Mouse (Mus musculus) ES-Bruce4 (cell line): Measurements from ENCODE around the gene Selplg. TPM values are rescaled to one million over a fixed set of nuclear protein-coding genes. Genes with fewer than 3 reads are reported as not detected.

Experiments
- H3K27ac ChIP-seq: 2 replicates; pipeline ENCODE4 v1.5.1; 2012; ENCODE audit warnings: low read length, inconsistent platforms; ENCODE audit not compliant: insufficient read depth
- H3K27me3 ChIP-seq: 2 replicates; pipeline ENCODE4 v1.6.1; 2012; ENCODE audit warnings: mild to moderate bottlenecking, low read length, inconsistent platforms; ENCODE audit not compliant: control insufficient read depth, poor library complexity, insufficient read depth, severe bottlenecking
- H3K36me3 ChIP-seq: 2 replicates; pipeline ENCODE4 v1.6.1; 2012; ENCODE audit warnings: inconsistent platforms, mild to moderate bottlenecking, low read length, moderate library complexity; ENCODE audit not compliant: control insufficient read depth, poor library complexity, insufficient read depth, severe bottlenecking
- H3K4me1 ChIP-seq: one replicate; pipeline ENCODE4 v1.8.1; 2011; ENCODE audit warnings: low read length; ENCODE audit not compliant: control insufficient read depth, insufficient read depth
- H3K4me3 ChIP-seq: 2 replicates; pipeline ENCODE4 v1.5.1; 2011; ENCODE audit warnings: low read depth, mild to moderate bottlenecking, low read length
- H3K9ac ChIP-seq: 2 replicates; pipeline ENCODE4 v1.6.1; 2012; ENCODE audit warnings: low read depth, mild to moderate bottlenecking, inconsistent platforms; ENCODE audit not compliant: poor library complexity, severe bottlenecking
- H3K9me3 ChIP-seq: replicated peaks from 2 replicates; pipeline ENCODE4 v1.6.1; 2012; ENCODE audit warnings: mild to moderate bottlenecking, low read length, inconsistent platforms; ENCODE audit not compliant: control insufficient read depth, poor library complexity, insufficient read depth, severe bottlenecking
- CTCF ChIP-seq: IDR thresholded peaks from one replicate; pipeline ENCODE4 v1.8.1; 2011; ENCODE audit warnings: low read depth, low read length
- EP300 ChIP-seq: IDR thresholded peaks from 2 replicates; pipeline ENCODE4 v1.6.1; 2011; ENCODE audit warnings: low read depth, low read length; ENCODE audit not compliant: insufficient read depth
- POLR2A ChIP-seq: IDR thresholded peaks from one replicate; pipeline ENCODE4 v1.8.1; 2011; ENCODE audit warnings: low read length; ENCODE audit not compliant: insufficient read depth
- polyA plus RNA-seq: library from polyadenylated mRNA; stranded (reverse); fragments of >200 nt; gene quantifications from 2 replicates; pipeline ENCODE4 v1.2.4, GENCODE M21; 2011; ENCODE audit warnings: low read depth; ENCODE audit not compliant: missing spikeins, insufficient read depth, insufficient read length

Gene Selplg
- polyA plus RNA-seq, 1 experiment = 0.72 TPM

DNA sequence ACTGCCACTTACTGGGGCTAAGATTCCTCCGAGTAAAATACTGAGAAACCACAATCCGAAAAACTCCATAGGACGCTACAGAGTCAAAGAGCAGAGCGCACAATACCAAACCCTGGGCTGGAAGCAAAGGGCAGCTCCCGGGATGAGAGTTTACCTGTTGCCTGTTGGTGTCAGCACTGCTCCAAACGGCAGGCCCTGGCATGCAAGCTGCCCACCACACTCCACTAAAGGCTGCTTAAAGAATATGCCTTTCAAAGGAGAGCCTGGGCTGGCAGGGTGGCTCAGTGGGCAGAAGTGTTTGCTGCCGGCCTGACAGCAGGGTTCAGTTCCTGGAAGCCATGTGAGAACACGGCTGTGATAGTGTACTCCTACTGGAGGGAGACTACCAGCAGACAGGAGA is 25.2 kb upstream of the Selplg start:
- Histone ChIP-seq H3K9me3 (no peaks in the 10 kb centered on the region), H3K4me3 (no peak overlapping the region), H3K27me3 (no peaks in the 10 kb centered on the region), H3K4me1 (peaks cover 3% of the 10 kb centered on the region), H3K27ac (peak overlapping the region; percentile 21; the same call in 1 of the 2 replicates), H3K36me3 (no peaks in the 10 kb centered on the region), H3K9ac (no peak overlapping the region)
- no peak for TF ChIP-seq CTCF
- TF ChIP-seq POLR2A = no peak
- TF ChIP-seq EP300 = no peak

DNA sequence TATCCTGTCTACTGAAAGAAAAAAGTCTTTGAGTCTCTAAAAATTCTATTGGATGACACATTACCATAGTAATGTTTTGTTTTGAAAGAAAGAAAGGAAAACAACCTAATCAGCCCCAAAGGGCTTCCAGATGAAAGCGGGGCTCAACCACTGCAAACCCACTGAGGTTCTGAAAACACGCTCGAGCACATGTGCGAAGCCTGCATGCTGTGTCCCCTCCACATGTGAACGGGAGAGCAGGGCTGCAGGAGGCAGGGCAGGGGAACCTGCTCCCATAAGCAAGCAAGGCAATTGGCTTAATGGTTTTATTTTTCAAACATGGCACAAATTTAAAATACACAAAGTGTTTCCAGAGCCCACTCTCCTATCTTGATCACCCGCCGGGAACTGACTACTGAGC is 24.2 kb upstream of the Selplg start:
- no peaks in the 10 kb centered on the region for H3K9me3 ChIP-seq
- TF ChIP-seq EP300 (no peak), POLR2A (no peak), CTCF (no peak)
- H3K27ac ChIP-seq = peak overlapping the region; percentile 7; the same call in 1 of the 2 replicates
- H3K4me1 ChIP-seq = peaks cover 3% of the 10 kb centered on the region
- H3K27me3 ChIP-seq = no peaks in the 10 kb centered on the region
- H3K9ac ChIP-seq = no peak overlapping the region
- H3K4me3 ChIP-seq = no peak overlapping the region
- no peaks in the 10 kb centered on the region for H3K36me3 ChIP-seq

DNA sequence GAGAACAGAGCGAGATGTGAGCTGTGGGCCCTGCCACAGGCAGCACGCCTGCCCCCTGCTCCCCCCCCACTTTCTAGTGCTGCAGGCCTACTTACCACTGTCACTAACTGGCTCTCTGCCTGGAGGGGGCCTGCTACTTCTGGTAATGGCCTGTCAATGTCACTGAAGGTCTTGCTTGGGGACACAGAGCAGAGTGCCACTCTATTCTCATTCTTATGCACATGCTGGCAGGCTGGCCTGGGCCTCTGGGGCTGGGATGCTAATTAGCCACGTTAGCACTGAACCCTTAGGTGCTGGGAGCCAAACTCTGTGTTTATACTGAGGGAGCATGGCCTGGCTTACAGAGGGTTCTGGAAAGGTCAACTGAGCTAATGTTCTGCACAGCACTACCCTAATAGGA is 23.3 kb upstream of the Selplg start:
- Histone ChIP-seq H3K27me3 (no peaks in the 10 kb centered on the region), H3K4me1 (peaks cover 3% of the 10 kb centered on the region), H3K27ac (peak overlapping the region; percentile 9), H3K36me3 (no peaks in the 10 kb centered on the region), H3K9me3 (no peaks in the 10 kb centered on the region), H3K4me3 (no peak overlapping the region), H3K9ac (no peak overlapping the region)
- TF ChIP-seq EP300 (peak; percentile 95), CTCF (no peak)

DNA sequence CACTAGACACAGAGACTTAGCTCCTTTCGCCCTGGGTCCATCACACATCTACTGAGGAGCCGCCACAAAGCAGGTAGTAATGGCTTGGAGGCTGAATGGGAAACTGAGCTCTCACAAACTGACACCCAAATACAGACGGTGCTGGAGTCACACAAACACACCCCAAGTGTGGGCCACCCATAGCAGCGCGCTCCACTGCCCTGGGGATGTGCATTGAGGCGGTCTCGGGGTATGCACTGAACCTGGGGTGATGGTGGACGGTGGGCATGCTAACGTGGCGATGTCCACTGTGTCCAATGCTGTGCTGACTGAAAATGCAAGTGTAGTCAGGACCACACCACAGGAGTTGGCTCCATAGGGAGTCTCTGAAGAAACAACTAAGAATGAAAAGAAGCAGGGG is 22.7 kb upstream of the Selplg start:
- Histone ChIP-seq H3K9me3 (no peaks in the 10 kb centered on the region), H3K36me3 (no peaks in the 10 kb centered on the region)
- no peak for TF ChIP-seq EP300
- no peak for TF ChIP-seq POLR2A
- TF ChIP-seq CTCF = no peak

DNA sequence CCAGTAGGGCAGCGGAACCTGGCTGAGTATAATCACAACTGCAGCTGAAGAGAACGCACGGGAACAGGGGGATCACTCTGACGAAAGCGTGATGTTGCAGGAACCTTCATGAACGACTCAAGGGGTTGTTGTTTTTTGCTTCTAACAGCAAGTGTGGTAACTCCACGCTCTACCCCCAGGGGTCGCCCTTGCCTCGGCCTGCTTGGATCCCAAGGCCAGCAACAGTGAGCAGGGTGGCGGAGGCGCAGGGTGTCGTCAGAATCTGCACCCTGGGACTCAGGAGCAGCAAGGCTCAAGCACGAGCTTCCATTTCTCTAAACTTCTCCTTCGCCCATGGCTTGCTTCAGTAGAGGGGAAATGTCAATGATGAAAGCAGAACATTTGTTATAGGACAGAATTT is 22.1 kb upstream of the Selplg start:
- no peak overlapping the region for H3K27ac ChIP-seq
- H3K4me1 ChIP-seq = peaks cover 2% of the 10 kb centered on the region
- H3K9me3 ChIP-seq = no peaks in the 10 kb centered on the region
- no peak overlapping the region for H3K4me3 ChIP-seq
- TF ChIP-seq POLR2A (no peak), CTCF (peak; percentile 94), EP300 (0 out of 2 replicates have a peak, but pooled peaks have one; percentile 5)
- no peaks in the 10 kb centered on the region; the same call in 1 of the 2 replicates for H3K36me3 ChIP-seq
- H3K9ac ChIP-seq = no peak overlapping the region
- no peaks in the 10 kb centered on the region for H3K27me3 ChIP-seq

More for the DNA sequence above, 22.7 kb upstream of the Selplg start:
- Histone ChIP-seq H3K27ac (peak overlapping the region; percentile 9; the same call in 1 of the 2 replicates), H3K9ac (no peak overlapping the region), H3K27me3 (no peaks in the 10 kb centered on the region), H3K4me3 (no peak overlapping the region), H3K4me1 (peaks cover 2% of the 10 kb centered on the region)

DNA sequence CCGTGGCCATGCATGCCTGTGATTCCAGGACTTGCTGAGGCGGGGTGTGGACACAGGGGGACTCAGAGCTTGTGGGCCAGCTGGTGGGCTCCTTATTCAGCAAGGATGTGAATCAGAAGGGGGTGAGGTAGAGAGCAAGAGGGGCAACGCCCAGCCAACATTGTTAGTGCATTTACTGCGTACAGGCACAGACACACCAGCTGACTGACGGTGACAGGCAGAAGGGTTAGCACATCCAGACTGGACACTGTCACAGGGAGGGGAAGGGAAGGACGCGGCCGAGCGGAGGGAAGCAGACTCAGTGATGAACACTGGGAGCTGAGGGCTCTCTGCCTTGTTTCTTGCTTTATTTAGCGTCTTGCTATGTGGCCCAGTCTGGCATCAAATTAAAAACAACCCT is 21.1 kb upstream of the Selplg start:
- no peak for TF ChIP-seq POLR2A
- TF ChIP-seq CTCF = no peak
- no peak for TF ChIP-seq EP300
- Histone ChIP-seq H3K4me1 (peaks cover 2% of the 10 kb centered on the region), H3K36me3 (no peaks in the 10 kb centered on the region; the same call in 1 of the 2 replicates), H3K27ac (no peak overlapping the region), H3K27me3 (no peaks in the 10 kb centered on the region), H3K9ac (no peak overlapping the region), H3K9me3 (no peaks in the 10 kb centered on the region), H3K4me3 (no peak overlapping the region)
